Mouse (Mus musculus): Measurements from ENCODE around the gene 1700015F17Rik. TPM values are rescaled to one million over a fixed set of nuclear protein-coding genes. Genes with fewer than 3 reads are reported as not detected.

The 1700015F17Rik gene
- polyA plus RNA-seq (2017; shearing (Covaris generic)): not detected

DNA sequence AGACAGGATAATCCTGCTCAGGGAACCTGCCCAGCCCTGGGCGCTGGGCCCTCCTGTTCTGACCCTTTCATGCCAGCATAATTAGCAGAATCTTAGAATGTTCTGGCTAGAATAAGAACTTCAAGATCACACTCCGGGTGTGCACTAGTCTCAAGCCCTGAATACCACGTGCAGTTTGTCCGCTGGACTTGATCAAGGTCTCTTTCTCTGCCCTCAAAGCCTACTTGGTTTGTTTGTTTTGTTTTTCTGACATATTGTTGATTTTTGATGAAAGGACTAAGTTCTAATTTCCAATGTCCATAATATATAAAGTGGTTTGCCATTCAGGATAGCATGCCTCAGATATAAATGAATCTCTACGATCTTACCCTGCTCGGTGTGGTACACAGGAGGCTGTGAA lies at the start of gene 1700015F17Rik:
1700015F17Rik (minus strand) TSS at position 101 of the 400 bp plus-strand sequence.

GRCm38 (mm10) chr5:5514196-5515076 lies 35.5 kb upstream of the 1700015F17Rik start, which contains the start of gene Cldn12:
TSS of gene Cldn12 (minus strand) at chr5:5514958.

DNA sequence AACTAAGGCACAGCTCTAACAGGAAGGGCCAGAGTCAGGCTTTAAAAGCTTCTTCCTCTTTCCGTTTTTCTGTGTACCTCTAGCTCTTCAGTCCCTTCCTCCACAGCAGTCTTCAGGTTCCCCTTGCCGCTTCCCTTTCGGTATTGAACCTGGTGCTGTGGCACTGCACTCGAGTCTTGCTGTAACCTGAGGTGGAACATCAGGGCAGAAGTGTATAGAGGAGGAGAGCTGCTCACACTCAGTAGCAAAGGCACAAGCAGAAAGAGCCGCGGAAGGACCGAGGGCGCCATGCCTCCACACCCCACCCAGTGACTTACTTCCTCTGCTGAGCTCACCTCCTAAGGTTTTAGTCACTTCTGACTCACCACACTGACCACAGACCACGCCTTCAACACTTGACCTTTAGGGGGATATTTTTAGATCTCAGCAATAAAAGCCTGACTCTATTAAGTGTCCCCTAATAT lies 58.9 kb downstream of the 1700015F17Rik start, which contains the start of gene Cdk14:
Cdk14 (minus strand) TSS at position 321 of the 464 bp plus-strand sequence.

Other genes starting within 250 kb of the 1700015F17Rik start
- gene Cdk14, start 58.8 kb downstream of the 1700015F17Rik start, polyA plus RNA-seq (2017; shearing (Covaris generic)): 0.82 TPM
- 2.9 TPM for gene Cldn12, start 35.8 kb upstream of the 1700015F17Rik start, polyA plus RNA-seq (2017; shearing (Covaris generic))
- 14.1 TPM for gene Gtpbp10, start 80.4 kb upstream of the 1700015F17Rik start, polyA plus RNA-seq (2017; shearing (Covaris generic))
- not detected for gene Gm8773, start 94.7 kb upstream of the 1700015F17Rik start, polyA plus RNA-seq (2017; shearing (Covaris generic))
- not detected for gene Cfap69, start 185.1 kb upstream of the 1700015F17Rik start, polyA plus RNA-seq (2017; shearing (Covaris generic))
- gene Steap2, start 215.4 kb upstream of the 1700015F17Rik start, polyA plus RNA-seq (2017; shearing (Covaris generic)): not detected